Mouse (Mus musculus) lung, postnatal 10 days (tissue): ENCODE data around the gene Sbno1.
"Not testable (repeated sequence)": the region's sequence is repeated elsewhere in the genome, so short reads cannot be mapped to it uniquely, and the experiment has no call there.

Experiments
- DNase-seq: peaks from one replicate; pipeline ENCODE4 v3.0.0; 2021

The Sbno1 gene

DNA sequence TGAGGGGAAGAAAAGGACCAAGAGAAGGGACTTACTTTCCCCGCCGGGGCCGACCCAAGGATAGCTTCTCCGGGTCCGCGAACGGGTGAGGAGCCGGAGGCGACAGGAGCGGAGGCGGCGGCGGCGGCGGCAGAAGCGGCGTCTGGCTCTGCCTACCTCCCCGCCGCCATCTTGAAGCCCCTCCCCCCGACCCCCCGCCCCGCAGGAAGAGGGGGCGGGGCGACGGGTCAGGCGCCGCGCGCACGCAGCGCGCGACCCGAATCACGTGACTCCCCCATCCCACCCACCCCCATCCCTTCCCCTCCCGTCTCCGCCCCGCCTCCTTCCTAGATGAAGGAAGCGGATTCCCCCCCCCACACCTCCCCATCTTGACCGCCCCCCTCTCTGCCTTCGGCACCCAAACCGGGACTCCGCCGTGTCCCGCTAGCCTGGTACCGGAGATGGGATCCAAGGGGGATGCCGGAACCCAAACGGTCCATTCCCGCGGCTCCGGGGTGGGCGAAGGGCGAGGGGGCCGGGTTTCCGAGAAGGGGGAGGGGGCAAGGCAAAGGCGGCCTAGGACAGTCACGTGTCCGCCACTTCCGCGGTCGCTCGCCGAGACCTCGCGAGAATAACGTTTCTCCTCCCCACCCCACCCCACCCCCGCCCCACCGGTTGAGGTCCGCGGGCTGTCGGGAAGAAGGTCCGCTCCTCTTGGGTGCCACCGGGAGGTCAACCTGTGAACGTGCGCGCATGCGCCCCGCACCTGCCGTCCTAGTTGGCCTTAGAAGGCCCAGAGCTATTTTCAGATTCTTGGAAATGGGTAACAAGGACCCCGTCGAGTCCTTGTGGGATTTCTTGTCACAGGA, at the start of gene Sbno1:
Sbno1 (minus strand) TSS at position 590 of the 848 bp plus-strand sequence.
- peak; percentile 95 for DNase-seq

- no peak for DNase-seq
These were observed 44.9 kb upstream of the Sbno1 start for GRCm38 (mm10) chr5:124470591-124471171.

DNA sequence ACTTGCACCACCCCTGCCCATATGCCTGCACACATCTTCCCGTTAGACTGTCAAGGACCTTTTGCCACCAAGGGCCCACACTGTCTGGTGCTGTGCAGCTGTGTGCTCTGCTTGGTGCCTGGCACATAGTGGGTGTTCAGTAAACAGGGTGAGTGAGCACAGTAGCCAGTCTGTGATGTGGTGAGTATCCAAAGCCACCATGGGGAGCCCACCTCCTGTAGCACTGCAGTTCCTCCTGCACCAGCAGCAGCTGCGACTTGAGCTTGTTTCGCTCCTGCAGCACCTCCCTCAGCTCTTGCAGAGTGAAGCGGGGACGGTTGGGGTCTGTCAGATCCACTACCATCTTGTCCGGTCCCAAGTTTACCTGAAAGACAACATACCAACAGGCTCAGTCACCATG, 43.7 kb upstream of the Sbno1 start:
- no peak for DNase-seq

DNA sequence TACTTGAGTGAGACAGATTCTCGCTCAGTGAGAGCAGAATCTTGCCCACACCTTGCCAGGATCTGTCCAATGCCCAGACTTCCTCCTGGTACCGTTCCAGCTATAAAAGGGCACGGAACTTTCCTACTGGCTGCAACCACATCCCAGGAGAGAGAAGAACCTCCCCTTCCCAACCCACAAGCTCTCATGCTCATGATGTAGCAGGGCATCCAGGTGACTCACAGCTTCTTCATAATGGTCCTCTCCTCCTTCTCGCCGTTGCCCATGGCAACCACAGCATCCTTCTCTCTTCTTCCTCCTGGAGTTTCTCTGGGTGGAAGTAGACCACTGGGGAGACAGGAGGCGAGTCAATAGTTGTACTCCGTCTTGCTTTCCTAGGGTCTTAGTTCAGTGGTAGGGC, 42.6 kb upstream of the Sbno1 start:
- DNase-seq = no peak

DNA sequence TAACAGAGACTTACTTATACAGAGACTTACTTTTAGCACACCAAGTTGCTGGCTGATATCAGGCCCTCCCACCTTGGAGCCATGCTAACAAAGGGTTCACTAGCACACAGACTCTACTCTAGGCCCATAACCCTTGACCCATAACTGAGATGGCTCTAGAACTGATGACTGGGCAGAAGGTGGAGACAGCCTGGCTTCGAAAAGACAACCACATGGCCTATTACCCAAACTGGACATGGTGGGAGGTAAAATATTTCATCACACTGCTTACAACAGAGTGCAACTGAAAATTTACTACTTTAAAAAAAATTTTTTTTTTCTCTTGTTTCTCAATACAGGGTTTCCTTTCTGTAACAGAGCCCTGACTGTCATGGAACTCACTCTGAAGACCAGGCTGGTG, 42.0 kb upstream of the Sbno1 start:
- DNase-seq = no peak

GRCm38 (mm10) chr5:124464905-124465304, 39.1 kb upstream of the Sbno1 start:
- no peak for DNase-seq

DNA sequence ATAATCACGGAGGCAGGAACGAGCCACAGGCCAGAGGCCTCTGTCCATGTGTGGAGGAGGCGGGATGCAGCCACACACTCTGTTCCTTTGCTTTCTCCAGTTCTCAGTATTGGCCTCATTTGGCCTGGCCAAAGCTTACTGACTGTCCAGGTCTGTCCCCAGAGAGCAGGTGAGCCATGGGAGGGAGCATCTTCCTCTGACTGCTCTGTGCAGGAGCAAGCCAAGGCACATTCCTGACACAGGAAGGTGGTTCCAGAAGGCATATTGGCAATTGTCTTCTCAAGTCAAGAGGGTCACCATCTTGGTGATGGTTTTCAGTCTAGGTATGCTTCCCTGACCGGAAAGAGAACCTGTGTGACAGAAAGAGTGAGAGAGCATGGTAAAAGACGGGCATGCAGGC, 37.7 kb upstream of the Sbno1 start:
- DNase-seq = no peak

DNA sequence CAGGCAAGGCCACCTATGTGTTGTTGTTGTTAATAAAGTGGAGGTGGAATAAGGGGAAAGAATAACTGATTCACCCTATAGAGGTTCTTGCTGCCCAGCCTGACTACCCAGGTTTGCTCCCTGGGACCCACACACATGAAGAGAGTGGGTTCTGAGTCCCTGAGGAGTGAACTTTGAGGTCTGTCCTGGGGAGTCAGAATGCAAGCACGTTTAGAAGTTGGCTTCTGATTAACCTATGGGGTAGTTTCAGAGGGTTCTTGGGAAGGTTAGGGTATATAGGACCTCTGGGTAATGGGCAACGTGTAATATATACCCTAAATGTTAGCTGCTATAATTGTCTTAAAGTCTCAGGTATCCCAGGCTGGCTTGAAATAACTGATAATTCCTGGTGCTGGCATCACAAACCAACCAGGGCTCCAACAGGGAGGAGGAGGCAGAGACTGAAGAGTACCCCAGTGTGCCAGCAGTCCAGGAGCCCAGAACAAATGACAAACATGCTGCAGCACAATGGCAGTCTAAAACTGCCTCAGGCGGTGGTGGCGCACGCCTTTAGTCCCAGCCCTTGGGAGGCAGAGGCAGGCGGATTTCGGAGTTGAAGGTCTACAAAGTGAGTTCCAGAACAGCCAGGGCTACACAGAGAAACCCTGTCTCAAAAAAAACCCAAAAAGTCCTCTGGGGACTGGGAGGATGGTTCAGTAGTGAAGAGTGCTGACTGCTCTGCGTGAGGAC, 36.7 kb upstream of the Sbno1 start:
- DNase-seq = no peak

GRCm38 (mm10) chr5:124460922-124461321, 35.1 kb upstream of the Sbno1 start:
- not testable (repeated sequence) for DNase-seq

DNA sequence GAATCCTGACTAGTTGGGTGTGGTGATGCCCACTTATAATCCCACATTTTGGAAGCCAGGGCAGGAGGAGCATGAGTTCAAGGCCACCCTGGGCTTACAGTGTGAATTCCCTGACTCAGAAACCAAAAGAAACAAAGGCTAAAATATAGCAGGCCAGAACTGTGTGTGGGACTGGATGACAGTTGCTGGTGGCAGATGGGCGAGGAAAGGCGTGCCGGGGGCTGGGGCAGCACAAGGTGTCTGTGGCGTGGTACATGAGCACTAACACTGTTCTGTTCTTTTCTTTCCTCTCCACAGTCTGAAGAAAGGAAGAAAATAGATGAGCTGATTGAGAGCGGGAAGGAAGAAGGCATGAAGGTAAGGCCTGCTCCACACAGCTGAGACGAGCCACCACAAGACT, 31.0 kb upstream of the Sbno1 start:
- no peak for DNase-seq

DNA sequence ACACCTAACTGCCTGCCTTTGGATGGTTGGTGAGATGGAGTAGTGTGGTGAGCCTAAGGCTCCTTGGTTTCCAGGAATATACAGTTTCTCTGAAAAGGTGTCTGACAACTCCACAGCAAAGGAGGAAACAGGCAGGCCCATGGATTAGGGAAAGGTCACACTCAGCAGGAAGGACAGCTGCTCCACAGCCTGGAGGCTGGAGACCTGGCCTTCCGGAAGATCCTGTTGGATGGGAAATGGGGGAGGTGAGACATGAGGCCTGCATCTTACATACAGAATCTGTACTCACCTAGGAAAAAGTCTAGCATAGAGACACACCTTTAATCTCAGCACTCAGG, 28.2 kb upstream of the Sbno1 start:
- no peak for DNase-seq

DNA sequence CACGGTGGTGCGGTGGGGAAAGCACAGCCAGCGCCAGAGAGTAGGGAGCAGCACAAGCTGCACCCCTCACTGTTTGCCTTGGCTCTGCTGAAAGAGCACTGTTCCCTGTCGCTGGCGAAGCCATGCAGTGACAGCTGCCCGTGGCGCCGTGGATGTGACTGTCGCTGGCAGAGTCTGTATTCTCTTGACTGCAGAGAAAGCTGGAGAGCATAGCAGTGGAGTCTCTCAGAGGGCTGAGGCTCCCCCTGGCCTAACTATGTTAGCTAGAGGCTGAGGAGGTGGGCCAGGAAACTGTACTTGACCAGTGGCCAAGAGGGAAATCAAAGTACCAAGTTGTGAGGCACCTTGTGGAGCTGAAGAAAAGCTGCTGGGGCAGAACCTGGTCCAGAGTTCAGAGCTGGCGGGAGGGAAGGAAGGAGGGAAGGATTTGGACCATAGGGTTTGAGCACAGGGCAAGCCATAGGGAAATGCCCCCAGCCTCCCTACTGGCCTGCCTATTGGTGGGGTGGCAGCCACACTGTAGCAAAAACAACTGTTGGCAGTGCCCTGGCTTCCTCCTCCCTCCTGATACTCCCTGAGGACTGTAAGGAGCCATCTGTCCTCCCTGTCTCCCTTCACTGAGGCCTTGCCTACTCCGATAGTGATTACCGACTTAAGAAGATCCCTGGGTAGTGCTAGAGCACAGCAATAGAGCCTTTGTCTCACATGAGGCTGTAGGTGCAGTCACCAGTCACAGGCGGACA, 27.7 kb upstream of the Sbno1 start:
- DNase-seq = no peak

DNA sequence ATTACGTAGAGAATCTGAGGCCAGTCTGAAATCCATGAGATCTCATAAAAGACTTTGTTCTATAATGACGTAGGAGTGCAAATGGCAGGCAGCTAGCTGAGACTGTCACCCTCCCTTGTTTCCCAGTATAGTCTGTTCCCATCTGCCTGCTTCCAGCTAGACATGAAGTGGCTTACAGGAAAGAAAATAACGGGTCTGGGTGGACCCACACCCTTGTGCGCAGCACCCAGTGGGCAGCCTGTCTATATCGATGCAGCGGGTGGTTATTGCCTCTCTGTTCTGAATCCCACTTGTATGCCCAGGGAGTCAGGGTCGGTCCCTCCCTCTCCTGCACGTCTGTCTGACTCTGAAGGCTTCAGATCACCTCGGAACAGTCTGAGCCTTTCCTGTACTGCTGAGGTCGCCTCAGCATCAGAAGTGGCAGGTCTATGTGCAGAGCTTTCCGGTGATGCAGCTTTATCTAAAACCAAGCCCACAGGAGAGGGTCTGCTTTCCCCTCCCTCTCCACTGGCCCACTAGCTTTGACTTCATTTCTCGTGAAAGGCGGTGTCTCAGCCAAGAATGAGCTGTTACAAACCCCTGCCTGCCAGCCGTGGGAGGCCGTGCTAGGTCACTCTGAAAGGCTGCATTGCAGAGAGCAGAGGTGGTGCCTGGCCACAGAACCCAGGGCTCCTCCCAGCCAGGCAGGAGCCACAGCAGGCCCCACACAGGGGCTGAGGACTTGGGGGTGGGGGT, 26.9 kb upstream of the Sbno1 start:
- no peak for DNase-seq

- DNase-seq = no peak
These were observed 25.0 kb upstream of the Sbno1 start for GRCm38 (mm10) chr5:124450641-124451340.

GRCm38 (mm10) chr5:124450051-124450450, 24.2 kb upstream of the Sbno1 start:
- DNase-seq = no peak

DNA sequence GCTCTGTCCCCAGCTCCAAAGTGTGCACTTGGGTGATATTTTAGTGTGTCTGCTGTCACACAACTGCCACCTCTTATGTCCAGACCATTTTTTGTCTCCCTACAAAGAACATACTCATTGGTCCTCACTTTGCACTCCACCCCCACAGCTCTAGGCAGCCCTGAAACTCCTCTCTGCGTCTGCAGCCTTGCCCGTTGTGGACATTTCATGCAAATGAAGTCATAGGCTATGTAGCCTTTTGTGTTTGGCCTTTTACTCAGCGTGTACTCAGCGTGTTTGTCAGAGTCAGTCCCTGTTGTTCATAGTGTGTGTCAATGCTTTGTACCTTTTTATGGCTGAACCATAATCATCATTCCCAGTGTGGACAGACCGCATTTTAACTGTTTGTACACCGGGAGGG, 23.7 kb upstream of the Sbno1 start:
- no peak for DNase-seq

DNA sequence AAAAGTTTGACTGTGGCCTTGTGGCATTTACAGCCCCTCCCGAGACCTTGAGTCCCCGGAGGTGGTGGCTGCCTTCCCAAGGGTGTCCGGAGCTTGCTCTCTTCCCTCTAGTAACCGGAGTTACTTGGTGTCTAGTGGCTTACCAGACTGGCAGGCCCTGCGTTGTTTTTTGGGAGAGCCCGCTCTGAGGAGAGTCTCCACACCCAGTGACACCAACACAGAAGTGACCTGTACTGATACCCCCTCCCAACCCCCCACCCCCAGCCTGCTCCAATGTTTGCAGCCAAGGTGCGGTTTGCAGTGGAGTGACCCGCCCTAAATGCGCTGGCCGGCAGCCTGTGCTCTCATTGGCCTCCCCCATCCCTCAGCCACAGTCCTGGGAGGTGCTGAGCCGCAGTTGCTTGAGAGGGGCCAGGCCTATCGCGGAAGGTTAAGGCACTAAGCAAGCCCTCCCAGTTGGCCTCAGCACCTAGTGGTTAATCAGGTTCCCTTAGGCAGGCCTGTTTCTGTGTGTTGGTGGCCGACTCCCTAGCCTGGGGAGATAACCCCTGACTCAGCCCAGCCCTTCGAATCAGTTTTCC, 20.6 kb upstream of the Sbno1 start:
- DNase-seq = peak; percentile 77

GRCm38 (mm10) chr5:124445621-124446293, 20.0 kb upstream of the Sbno1 start:
- DNase-seq = peak; percentile 54

DNA sequence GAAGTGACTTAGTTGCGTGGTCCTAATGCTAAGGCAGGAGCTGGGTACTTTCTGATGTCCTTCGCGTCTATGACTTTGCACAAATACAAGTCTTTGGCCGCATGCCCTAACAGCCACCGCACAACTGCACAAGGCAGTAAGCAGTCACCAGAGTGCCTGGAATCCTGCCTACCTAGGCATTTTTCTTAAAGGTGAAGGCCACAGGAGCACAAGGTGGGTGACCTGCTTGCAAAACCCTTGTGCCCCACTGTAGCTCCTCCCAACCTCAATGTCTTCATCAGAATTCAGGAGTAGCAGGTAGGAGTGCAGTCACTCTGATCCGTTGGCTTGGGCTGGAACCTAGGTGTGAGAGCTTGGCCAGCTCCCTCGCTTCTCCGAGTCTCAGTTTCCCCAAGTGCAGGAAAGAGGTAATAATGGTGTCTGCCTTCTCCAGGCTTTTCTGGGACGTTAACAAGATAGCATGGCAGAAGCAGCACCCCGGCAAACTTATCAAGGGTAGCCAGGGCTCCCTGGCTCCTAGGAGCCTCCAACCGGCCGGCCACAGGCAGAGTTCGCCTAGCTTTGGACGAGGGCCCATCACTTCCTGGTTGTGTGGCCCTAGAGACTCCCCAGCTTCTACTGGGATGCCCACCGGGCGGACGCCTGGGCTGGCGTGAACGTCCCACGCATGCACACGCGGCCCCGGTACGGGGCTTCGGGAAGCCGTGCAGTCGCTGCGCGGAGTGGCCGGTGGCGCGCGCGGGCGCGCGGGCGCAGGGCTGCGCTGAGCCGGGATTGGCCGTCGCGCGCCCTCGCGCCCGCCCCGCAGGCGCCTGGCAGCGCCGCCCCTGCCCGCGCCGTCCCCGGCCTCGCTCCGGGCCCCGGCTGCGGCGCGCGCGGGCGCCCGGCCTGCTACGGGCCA, 19.1 kb upstream of the Sbno1 start:
- peak; percentile 79 for DNase-seq

- no peak for DNase-seq
These were observed 18.4 kb upstream of the Sbno1 start for GRCm38 (mm10) chr5:124444208-124444607.
